Mouse (Mus musculus): ENCODE measurements around the gene Coq9.

DNA sequence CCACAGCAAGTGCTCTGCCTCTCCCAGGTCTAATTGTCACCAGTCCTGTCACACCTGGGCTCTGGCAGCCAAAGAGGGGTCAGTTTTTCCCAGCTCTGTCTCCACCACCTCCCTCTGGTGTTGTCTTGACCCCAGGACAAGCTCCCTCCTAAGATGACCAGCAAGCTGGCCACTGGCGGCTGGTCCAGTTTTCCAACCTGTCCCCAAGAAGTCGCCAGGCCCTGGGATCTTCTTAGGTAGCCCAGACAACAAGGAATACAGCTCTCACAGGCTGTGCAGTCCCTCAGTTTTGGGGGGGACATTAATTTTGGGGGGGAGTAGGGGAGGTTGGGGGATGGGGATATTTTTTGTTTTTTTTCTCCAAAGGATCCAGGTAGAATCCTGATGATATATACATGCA, 34.5 kb downstream of the Coq9 start:
- TF ChIP-seq CTCF (IDR thresholded peaks at IDR 0.05; ENCODE audit: control insufficient read depth, insufficient read depth, insufficient read length) (no peak), CEBPB (IDR thresholded peaks at IDR 0.05; ENCODE audit: low read depth) (no peak), MYOG (IDR thresholded peaks at IDR 0.05; ENCODE audit: control insufficient read depth, extremely low read depth, insufficient read length) (no peak), MYOD1 (IDR thresholded peaks at IDR 0.05; ENCODE audit: control insufficient read depth, insufficient read length, low read depth) (no peak)

Measured in C2C12 (cell line).